Mouse (Mus musculus) lung, postnatal 0 days (tissue): ENCODE measurements around the gene Neurod2.

Experiments used
- CTCF ChIP-seq: IDR thresholded peaks from 2 replicates; pipeline ENCODE4 v1.5.1; 2016; ENCODE audit warnings: antibody characterized with exemption, mild to moderate bottlenecking
- EP300 ChIP-seq: IDR thresholded peaks from 2 replicates; pipeline ENCODE4 v1.6.1; 2016; ENCODE audit warnings: antibody characterized with exemption, mild to moderate bottlenecking, control low read depth

DNA sequence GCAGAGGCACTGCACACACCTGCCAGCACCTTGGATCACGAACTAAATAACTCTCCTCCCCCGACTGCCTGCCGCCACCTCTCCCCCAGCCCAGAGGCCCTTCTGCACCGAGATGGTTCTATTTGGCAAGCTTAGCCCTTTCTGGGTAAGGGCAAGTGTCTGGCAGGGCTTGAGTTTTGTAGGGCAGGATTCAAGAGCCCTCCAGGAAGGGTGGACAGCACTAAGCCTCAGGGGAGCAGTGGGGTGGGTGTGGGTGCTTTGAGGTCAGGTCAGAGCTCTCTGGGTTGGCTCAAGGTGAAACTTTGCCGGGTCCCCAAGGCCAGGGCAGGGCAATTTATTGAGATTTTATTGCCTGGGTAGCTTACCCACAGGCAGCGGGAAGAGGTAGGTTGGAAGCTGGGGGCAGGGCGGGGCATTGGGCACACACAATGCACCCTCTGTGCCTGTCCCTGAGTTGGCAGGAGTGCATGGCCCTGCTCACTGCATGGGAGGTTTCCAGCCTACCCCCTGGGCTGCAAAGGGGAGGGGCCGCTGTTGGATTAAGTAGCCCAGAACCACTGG lies 24.3 kb upstream of the Neurod2 start:
- TF ChIP-seq CTCF: no peak
- no peak for TF ChIP-seq EP300
